Mouse (Mus musculus) kidney, embryonic 15.5 days (tissue): ENCODE results near the gene Ube2cbp. TPM values are rescaled to one million over a fixed set of nuclear protein-coding genes. Genes with fewer than 3 reads are reported as not detected.

Experiments
- ATAC-seq: fragments of 200-750 bp; cut with Nextera tagmentation; replicated peaks from 2 replicates; pipeline ENCODE4 v1.8.0; 2017; ENCODE audit warnings: moderate TSS enrichment; ENCODE audit not compliant: low FRiP score
- H3K27ac ChIP-seq: fragments of 300-500 bp; sonication (generic); 2 replicates; pipeline ENCODE4 v1.5.1; 2015; ENCODE audit warnings: mild to moderate bottlenecking, inconsistent platforms
- H3K27me3 ChIP-seq: fragments of 300-500 bp; sonication (generic); 2 replicates; pipeline ENCODE4 v1.6.1; 2015; ENCODE audit warnings: inconsistent platforms
- H3K36me3 ChIP-seq: fragments of 300-500 bp; sonication (generic); 2 replicates; pipeline ENCODE4 v1.6.1; 2015; ENCODE audit warnings: inconsistent platforms
- H3K4me1 ChIP-seq: fragments of 300-500 bp; sonication (generic); 2 replicates; pipeline ENCODE4 v1.6.1; 2015; ENCODE audit warnings: inconsistent platforms
- H3K4me2 ChIP-seq: fragments of 300-500 bp; sonication (generic); 2 replicates; pipeline ENCODE4 v1.6.1; 2015; ENCODE audit warnings: moderate library complexity, mild to moderate bottlenecking, inconsistent platforms
- H3K4me3 ChIP-seq: fragments of 300-500 bp; sonication (generic); replicated peaks from 2 replicates; pipeline ENCODE4 v1.5.1; 2015; ENCODE audit warnings: mild to moderate bottlenecking, inconsistent platforms
- H3K9ac ChIP-seq: fragments of 300-500 bp; sonication (generic); 2 replicates; pipeline ENCODE4 v1.6.1; 2015; ENCODE audit warnings: mild to moderate bottlenecking, inconsistent platforms
- H3K9me3 ChIP-seq: fragments of 300-500 bp; sonication (generic); replicated peaks from 2 replicates; pipeline ENCODE4 v1.6.1; 2016; ENCODE audit warnings: inconsistent platforms
- WGBS: fragments of 180-500 bp; shearing (Covaris S2); methylation state at CpG from one replicate; pipeline ENCODE4 v1.1.7; 2015; ENCODE audit warnings: mixed read lengths; 5-methylcytosine and 5-hydroxymethylcytosine counted together
- polyA plus RNA-seq: library from polyadenylated mRNA; unstranded; fragments of >200 nt; fragmentation: Nextera tagmentation; extraction: Ambion mirVana; gene quantifications from 2 replicates; pipeline ENCODE4 v1.2.1, GENCODE M21; 2015

The Ube2cbp gene
- polyA plus RNA-seq, 1 experiment from 2014 or later: 9.0 TPM

DNA sequence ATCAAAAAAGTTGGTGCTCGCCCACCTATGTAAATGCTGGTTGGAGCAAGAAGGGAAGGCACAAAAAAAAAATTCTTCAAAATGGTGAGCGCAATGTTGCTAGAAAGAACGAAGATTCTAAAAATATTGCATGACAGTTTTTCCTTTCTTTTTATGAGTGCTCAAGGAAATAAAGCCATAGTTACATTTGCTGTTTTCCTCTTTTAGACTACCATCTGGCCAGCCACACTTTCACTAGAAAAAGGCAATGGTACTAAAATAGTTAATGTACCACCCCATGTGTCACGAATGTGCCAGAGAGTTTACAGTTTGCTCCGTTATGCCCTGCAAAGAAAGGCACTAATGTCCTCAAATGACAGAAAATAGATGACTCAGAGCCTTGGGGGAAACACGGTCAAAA lies 45.4 kb downstream of the Ube2cbp start:
- H3K9me3 ChIP-seq: no peaks in the 10 kb centered on the region
- H3K36me3 ChIP-seq: no peaks in the 10 kb centered on the region
- H3K4me2 ChIP-seq: no peak overlapping the region
- no peak overlapping the region for H3K4me3 ChIP-seq
- no peak for ATAC-seq
- WGBS: 86% methylated on average over 6 of the region's 6 CpGs
- H3K27ac ChIP-seq: no peak overlapping the region
- no peak overlapping the region for H3K9ac ChIP-seq
- H3K27me3 ChIP-seq: no peaks in the 10 kb centered on the region
- no peaks in the 10 kb centered on the region for H3K4me1 ChIP-seq

DNA sequence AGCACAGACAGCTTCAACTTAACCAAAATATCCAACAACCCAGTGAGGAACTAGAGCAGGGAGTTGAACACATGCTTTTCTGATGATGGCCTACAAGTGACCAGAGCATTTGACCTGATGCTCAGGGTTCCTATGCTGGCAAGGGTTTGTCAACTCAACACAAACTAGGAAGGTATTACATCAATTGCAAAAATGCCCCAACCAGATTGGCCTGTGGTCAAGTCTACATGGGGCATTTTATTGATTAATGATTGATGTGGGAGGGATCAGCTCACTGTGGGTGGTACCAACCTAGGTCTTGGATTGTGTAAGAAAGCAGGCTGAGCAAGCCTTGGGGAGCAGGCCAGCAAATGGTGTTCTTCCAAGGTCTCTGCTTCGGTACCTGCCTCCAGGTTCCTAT lies 46.8 kb downstream of the Ube2cbp start:
- 90% methylated on average over 1 of the region's 1 CpGs for WGBS
- H3K4me2 ChIP-seq: no peak overlapping the region
- H3K9ac ChIP-seq: no peak overlapping the region
- H3K27me3 ChIP-seq: no peaks in the 10 kb centered on the region
- no peaks in the 10 kb centered on the region for H3K36me3 ChIP-seq
- no peak overlapping the region for H3K27ac ChIP-seq
- H3K4me1 ChIP-seq: no peaks in the 10 kb centered on the region
- ATAC-seq: no peak
- H3K4me3 ChIP-seq: no peak overlapping the region
- no peaks in the 10 kb centered on the region for H3K9me3 ChIP-seq

DNA sequence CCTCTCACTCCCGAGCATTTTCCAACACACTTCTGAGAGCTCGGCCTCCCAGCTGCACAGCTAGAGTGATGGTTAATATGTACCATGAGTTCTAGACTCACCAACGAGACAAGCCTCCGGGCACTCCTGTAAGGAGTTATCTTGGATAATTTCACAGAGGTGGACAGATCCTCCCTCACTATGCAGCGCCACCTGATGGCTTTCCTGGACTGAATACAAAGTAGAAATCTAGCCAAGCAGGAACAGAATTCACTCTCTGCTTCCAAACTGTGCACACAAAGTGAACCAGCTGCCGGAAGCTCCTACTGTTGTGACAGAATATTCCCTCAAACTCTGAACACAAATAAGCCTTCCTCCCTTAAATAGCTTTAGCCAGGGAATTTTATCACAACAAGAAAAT lies 69.0 kb downstream of the Ube2cbp start:
- no peak overlapping the region for H3K27ac ChIP-seq
- 70% methylated on average over 6 of the region's 6 CpGs for WGBS
- no peak for ATAC-seq
- H3K4me3 ChIP-seq: no peak overlapping the region
- no peaks in the 10 kb centered on the region for H3K9me3 ChIP-seq
- H3K36me3 ChIP-seq: no peaks in the 10 kb centered on the region
- H3K4me2 ChIP-seq: no peak overlapping the region
- peaks cover 11% of the 10 kb centered on the region for H3K4me1 ChIP-seq
- H3K27me3 ChIP-seq: no peaks in the 10 kb centered on the region
- no peak overlapping the region for H3K9ac ChIP-seq

DNA sequence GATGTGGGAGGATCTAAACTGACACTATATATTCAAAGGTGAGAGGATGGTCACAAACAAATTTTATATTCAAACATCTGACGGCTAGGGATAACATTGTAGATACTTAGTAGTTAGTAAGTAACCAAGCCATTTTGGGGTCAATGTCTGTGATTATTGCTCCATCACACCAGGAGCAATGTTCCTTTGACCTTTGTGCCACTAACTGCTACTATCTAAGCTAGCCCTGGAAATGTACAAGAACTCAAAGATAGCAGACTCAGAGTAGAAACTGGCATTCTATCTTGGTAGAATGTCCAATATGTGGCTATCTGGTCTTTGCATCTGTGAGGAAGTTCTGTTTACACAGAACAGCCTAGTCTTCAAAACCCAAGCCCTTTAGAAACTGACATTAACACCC lies 69.7 kb downstream of the Ube2cbp start:
- H3K4me3 ChIP-seq: no peak overlapping the region
- H3K9ac ChIP-seq: no peak overlapping the region
- H3K4me2 ChIP-seq: no peak overlapping the region
- H3K4me1 ChIP-seq: peaks cover 11% of the 10 kb centered on the region
- no peak for ATAC-seq
- no peaks in the 10 kb centered on the region for H3K9me3 ChIP-seq
- 93% methylated on average over 1 of the region's 1 CpGs for WGBS
- no peaks in the 10 kb centered on the region for H3K36me3 ChIP-seq
- H3K27ac ChIP-seq: no peak overlapping the region
- no peaks in the 10 kb centered on the region for H3K27me3 ChIP-seq

DNA sequence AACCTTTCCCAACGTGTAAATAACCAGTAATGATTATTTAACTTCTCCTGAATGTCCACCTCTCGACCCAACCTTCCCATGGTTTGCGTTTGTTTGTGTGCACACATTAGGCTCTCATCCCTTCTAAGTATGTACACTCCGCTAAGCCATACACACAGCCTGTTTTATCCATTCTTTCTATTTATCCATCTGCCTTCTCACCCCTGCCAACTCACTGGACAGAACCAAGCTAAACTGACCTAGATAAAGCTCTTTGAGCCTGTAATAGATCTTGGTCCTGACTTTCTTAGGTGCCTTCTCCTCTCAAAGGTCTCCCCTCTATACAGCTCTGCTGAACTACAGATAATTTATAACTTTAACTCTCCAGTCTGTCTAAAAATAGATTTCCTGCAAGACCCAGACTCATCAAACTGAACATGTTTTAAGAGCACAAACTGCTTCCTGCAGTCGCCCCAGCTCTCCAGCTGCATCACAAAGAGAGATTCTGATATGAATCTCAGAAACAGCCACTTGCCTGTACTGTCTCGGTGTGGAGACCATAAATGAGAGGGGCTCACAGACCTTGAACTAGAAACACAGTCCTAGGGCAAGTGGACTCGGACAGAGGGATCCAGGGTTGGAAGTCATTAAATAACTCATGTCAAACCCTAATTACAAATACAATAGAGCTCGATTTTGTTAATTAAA lies 71.0 kb downstream of the Ube2cbp start:
- Histone ChIP-seq H3K4me3 (no peak overlapping the region), H3K9me3 (no peaks in the 10 kb centered on the region), H3K4me1 (peaks cover 11% of the 10 kb centered on the region), H3K9ac (no peak overlapping the region), H3K27me3 (no peaks in the 10 kb centered on the region), H3K4me2 (no peak overlapping the region), H3K36me3 (no peaks in the 10 kb centered on the region), H3K27ac (no peak overlapping the region)
- no peak for ATAC-seq
- 36% methylated on average over 8 of the region's 8 CpGs for WGBS

DNA sequence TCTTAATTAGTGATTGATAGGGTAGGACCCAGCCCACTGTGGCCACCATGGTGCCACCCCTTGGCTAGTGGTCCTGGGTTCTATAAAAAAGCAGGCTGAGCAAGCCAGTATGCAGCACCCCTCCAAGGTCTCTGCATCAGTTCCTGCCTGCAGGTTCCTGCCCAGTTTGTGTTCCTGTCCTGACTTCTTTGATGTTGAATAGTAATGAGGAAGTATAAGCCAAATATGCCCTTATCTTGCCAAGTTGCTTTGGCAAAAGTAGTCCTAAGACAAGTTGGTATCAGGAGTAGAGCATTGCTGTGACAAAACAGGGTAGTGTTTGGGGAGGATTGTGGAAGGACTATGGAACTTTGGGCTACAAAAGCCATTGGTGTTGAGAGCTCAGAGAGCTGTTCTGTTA lies 73.3 kb downstream of the Ube2cbp start:
- no peak overlapping the region for H3K4me3 ChIP-seq

DNA sequence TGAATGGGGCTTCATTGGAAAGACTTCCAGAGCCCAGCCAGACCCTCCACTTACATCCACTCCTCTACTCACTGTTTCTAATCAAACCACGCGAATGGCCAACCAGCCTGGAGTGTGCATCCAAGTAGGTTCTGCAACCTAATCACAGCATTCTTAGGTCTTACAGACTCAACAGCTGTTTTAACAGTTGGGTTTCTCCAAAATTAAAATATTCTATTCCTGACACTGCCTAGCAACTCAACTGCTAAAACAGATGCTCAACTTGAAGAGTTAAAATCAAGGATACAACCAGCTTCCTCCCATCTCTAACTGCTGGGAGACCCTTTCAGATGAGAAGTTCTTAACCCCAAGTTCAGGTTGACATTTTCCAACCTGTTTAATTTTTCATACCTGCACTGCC lies 74.0 kb downstream of the Ube2cbp start:
- no peak overlapping the region for H3K4me3 ChIP-seq
- H3K9me3 ChIP-seq: no peaks in the 10 kb centered on the region
- H3K27ac ChIP-seq: no peak overlapping the region
- H3K27me3 ChIP-seq: no peaks in the 10 kb centered on the region
- 87% methylated on average over 2 of the region's 2 CpGs for WGBS
- no peaks in the 10 kb centered on the region for H3K36me3 ChIP-seq
- peaks cover 11% of the 10 kb centered on the region for H3K4me1 ChIP-seq
- H3K9ac ChIP-seq: no peak overlapping the region
- H3K4me2 ChIP-seq: no peak overlapping the region
- no peak for ATAC-seq

More for the DNA sequence above, 73.3 kb downstream of the Ube2cbp start:
- no peak overlapping the region for H3K9ac ChIP-seq
- no peak overlapping the region for H3K4me2 ChIP-seq
- H3K4me1 ChIP-seq: peaks cover 11% of the 10 kb centered on the region
- no peak overlapping the region for H3K27ac ChIP-seq
- ATAC-seq: no peak
- H3K36me3 ChIP-seq: no peaks in the 10 kb centered on the region
- no peaks in the 10 kb centered on the region for H3K27me3 ChIP-seq
- no peaks in the 10 kb centered on the region for H3K9me3 ChIP-seq

DNA sequence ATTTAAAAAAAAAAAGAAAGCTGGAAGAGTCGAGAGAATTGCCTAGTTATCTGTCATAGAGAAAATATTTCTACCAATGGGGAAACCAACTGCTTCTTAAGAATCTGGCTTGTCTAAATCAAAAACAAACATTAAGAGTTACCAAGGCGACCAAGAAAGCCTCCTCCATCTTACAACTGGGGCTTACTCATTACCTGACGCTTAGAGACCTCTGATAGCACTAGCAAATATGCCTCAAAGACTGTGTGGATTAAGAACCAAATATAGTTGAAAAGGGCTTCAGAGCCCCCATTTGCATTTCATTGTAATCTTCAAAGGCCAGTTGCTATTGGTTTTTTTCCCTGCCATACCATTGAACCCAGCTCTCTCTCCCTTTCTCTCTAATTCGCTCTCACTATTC lies 76.2 kb downstream of the Ube2cbp start:
- H3K27ac ChIP-seq: no peak overlapping the region
- WGBS: 57% methylated on average over 4 of the region's 4 CpGs

DNA sequence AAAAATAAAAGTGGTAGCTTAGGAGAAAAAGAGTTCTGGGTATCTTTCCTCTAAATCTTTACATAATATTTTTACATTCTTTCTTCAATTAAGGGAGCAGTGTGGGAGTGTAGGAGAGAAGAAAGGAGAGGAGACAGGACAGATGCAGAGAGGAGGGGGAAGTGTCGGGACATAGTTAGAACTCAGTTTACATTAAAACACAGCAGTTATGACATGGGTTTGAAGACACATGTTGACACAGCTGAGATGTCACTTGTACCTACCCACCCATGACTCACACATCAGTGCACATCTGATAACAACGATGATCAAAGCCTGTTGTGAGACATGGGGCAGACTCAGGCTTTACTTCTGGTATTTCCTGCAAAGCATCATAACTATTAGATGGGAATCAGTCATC lies 87.8 kb downstream of the Ube2cbp start:
- Histone ChIP-seq H3K9me3 (no peaks in the 10 kb centered on the region), H3K4me2 (no peak overlapping the region), H3K27me3 (no peaks in the 10 kb centered on the region), H3K27ac (no peak overlapping the region), H3K4me3 (no peak overlapping the region), H3K4me1 (peaks cover 8% of the 10 kb centered on the region; the same call in 1 of the 2 replicates), H3K9ac (no peak overlapping the region), H3K36me3 (no peaks in the 10 kb centered on the region)
- 11% methylated on average over 2 of the region's 2 CpGs for WGBS
- peak; percentile 80 for ATAC-seq

More for the DNA sequence above, 76.2 kb downstream of the Ube2cbp start:
- Histone ChIP-seq H3K4me2 (no peak overlapping the region), H3K4me3 (no peak overlapping the region), H3K27me3 (no peaks in the 10 kb centered on the region), H3K36me3 (no peaks in the 10 kb centered on the region), H3K9ac (no peak overlapping the region), H3K9me3 (no peaks in the 10 kb centered on the region), H3K4me1 (peaks cover 4% of the 10 kb centered on the region)
- ATAC-seq: no peak

DNA sequence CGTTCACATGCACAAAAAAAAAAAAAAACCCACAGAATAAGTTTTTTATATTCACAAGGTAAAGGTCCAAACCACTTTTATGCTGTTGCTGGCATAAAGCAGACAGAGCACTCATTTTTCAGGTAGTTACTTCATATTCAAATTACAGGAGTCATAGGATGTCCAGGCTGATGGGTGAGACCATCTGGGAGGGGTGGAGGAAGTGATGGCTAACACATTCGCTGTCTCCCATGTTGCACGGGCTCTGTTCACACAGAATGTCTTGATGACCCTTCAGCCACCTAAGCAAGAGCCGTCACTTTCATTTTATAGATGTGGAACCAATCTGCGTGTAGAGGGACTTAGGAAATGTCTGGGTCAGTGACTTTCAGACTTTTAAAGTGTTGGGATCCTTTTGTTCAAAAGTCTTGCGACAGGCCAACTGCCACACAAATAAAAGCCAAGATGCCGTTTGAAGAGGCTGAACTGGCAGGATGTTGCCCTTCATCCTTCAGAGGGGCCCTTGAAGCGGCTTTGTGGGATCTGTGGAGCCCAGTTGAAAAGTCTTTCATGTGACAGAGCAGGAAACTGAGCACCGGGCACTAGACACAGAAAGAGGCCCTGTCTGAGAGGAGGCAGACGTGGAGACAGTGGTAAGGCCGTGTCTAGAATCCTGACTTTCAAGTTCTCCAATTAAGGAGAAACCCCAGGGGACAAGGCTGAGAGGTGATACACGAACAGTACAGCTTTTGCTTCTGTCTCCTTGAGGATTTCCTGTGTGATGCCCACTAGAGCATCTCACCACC lies 91.8 kb downstream of the Ube2cbp start:
- no peaks in the 10 kb centered on the region for H3K9me3 ChIP-seq
- peaks cover 8% of the 10 kb centered on the region; the same call in 1 of the 2 replicates for H3K4me1 ChIP-seq
- no peaks in the 10 kb centered on the region for H3K36me3 ChIP-seq
- no peak overlapping the region for H3K4me3 ChIP-seq
- 45% methylated on average over 12 of the region's 12 CpGs for WGBS
- no peak for ATAC-seq
- H3K9ac ChIP-seq: no peak overlapping the region
- no peak overlapping the region for H3K4me2 ChIP-seq
- H3K27ac ChIP-seq: no peak overlapping the region
- no peaks in the 10 kb centered on the region for H3K27me3 ChIP-seq

DNA sequence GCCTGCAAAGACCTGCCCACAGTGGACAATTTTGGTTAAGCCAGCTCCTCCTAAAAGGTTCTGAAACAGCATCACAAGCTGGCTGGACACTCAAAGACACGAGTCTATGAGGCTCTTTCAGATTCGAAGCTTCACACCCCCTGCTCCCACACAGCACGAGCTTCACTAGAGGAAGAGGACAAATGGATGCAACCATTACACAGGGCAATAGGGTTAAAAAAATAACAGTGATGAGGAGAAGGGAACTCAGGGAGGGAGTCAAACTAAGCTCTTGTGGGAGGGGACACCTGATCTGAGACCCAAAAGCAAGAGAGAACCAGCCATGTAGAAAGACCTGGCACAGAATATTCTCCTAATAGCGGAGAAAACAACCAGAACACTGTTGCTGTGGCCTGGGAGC lies 95.5 kb downstream of the Ube2cbp start:
- Histone ChIP-seq H3K4me2 (no peak overlapping the region), H3K4me3 (no peak overlapping the region), H3K4me1 (no peaks in the 10 kb centered on the region), H3K9me3 (no peaks in the 10 kb centered on the region), H3K36me3 (no peaks in the 10 kb centered on the region), H3K9ac (no peak overlapping the region), H3K27me3 (no peaks in the 10 kb centered on the region), H3K27ac (no peak overlapping the region)
- WGBS: 32% methylated on average over 4 of the region's 4 CpGs
- peak; percentile 71 for ATAC-seq

DNA sequence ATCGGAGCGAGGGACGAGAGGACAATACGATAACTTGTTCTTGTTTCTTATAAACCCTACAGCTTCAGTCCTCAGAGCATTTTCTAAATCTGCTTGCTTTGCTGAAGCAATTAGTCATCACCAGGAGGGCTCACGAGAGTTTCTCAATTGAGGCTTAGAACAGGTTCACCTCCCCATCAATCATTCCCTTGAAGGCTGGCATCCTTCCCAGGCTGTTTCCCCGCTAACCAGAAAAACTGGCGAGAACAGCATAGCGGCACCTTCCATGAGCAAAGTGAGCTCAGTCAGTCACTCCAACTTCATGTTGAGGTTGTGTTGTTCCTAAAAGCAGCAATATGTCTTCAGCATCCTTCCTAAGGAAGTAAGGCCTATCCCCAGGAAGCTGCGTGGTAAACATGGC lies 104.2 kb downstream of the Ube2cbp start:
- Histone ChIP-seq H3K27ac (no peak overlapping the region), H3K36me3 (no peaks in the 10 kb centered on the region), H3K9me3 (no peaks in the 10 kb centered on the region), H3K4me2 (no peak overlapping the region), H3K27me3 (no peaks in the 10 kb centered on the region), H3K4me3 (no peak overlapping the region), H3K9ac (no peak overlapping the region), H3K4me1 (0 out of 2 replicates have a peak, but pooled peaks cover 2% of the 10 kb centered on the region)
- ATAC-seq: no peak
- WGBS: 62% methylated on average over 9 of the region's 9 CpGs
